Mouse (Mus musculus): ENCODE data around the gene Plac9a.

DNA sequence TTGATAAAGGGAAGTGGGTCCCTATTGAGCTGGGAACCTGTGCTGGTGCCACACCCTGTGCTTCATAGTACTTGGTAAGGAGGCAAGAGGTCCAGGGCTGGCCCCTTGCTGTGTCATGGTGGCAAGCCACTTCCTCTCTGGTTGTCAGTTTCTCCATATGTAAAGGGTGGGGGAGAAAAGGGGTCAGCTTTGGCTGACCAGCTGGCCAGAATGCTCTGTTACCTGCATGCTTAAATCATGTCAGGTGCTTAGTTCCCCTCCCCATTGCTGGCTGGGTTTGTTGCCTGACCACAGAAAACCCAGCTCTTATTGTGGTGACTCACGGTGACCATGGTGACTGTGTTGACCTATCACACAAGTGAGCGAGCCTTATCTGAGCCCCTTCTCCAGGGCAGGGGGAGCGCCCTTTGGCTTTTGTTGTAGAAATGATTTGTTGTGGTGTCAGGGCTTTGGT, 45.7 kb downstream of the Plac9a start:
- TF ChIP-seq TAL1 (IDR thresholded peaks at IDR 0.05; ENCODE audit: low read length) (no peak), GATA1 (IDR thresholded peaks at IDR 0.05; ENCODE audit: low read length) (no peak)
